Mouse (Mus musculus): ENCODE data around the gene Cdkn2d. TPM values are rescaled to one million over a fixed set of nuclear protein-coding genes. Genes with fewer than 3 reads are reported as not detected.
A peak's percentile ranks its signal among the peaks of the same experiment; 100 is the strongest.

The Cdkn2d gene
- polyA plus RNA-seq, 1 experiment from 2014 or later = 48.1 TPM

- no peak for ATAC-seq (ENCODE audit: insufficient read depth)
- H3K4me2 ChIP-seq = peak overlapping the region; percentile 75
- H3K27ac ChIP-seq (ENCODE audit: low read depth) = no peak overlapping the region
- no peaks in the 10 kb centered on the region for H3K27me3 ChIP-seq (ENCODE audit: insufficient read depth, low read length)
- DNase-seq = no peak
- H3K36me3 ChIP-seq (ENCODE audit: insufficient read depth) = peaks cover 9% of the 10 kb centered on the region
- H3K4me3 ChIP-seq (ENCODE audit: low read depth, low read length) = peak overlapping the region; percentile 61
- peaks cover 21% of the 10 kb centered on the region; the same call in 1 of the 2 replicates for H3K4me1 ChIP-seq (ENCODE audit: insufficient read depth)
- 68% methylated on average over 2 of the region's 2 CpGs for WGBS
- no peak for TF ChIP-seq CTCF (IDR thresholded peaks at IDR 0.05; ENCODE audit: low read depth)
- H3K9ac ChIP-seq = peak overlapping the region; percentile 71; the same call in 1 of the 2 replicates
- H3K9me3 ChIP-seq (ENCODE audit: low read depth, low read length) = no peaks in the 10 kb centered on the region
These were observed 1.9 kb downstream of the Cdkn2d start for GRCm38 (mm10) chr9:21289337-21289671.

- 69% methylated on average over 13 of the region's 13 CpGs for WGBS
- Histone ChIP-seq H3K4me3 (ENCODE audit: low read depth, low read length) (peak overlapping the region; percentile 82), H3K27ac (ENCODE audit: low read depth) (peak overlapping the region; percentile 72), H3K27me3 (ENCODE audit: insufficient read depth, low read length) (no peaks in the 10 kb centered on the region), H3K4me1 (ENCODE audit: insufficient read depth) (peaks cover 21% of the 10 kb centered on the region; the same call in 1 of the 2 replicates), H3K4me2 (peak overlapping the region; percentile 75), H3K9ac (peak overlapping the region; percentile 28), H3K9me3 (ENCODE audit: low read depth, low read length) (no peaks in the 10 kb centered on the region), H3K36me3 (ENCODE audit: insufficient read depth) (peaks cover 16% of the 10 kb centered on the region)
- ATAC-seq (ENCODE audit: insufficient read depth) (no peak), DNase-seq (peak; percentile 65)
- no peak for TF ChIP-seq CTCF (IDR thresholded peaks at IDR 0.05; ENCODE audit: low read depth)
These were observed 2.5 kb downstream of the Cdkn2d start for GRCm38 (mm10) chr9:21288404-21289336.

GRCm38 (mm10) chr9:21287571-21288402, 3.4 kb downstream of the Cdkn2d start, which contains the start of gene Kri1:
Gene Kri1 (minus strand): TSS chr9:21287969.
- peak; percentile 99 for DNase-seq
- 0 out of 2 replicates have a peak, but pooled peaks have one; percentile 10 for TF ChIP-seq CTCF (IDR thresholded peaks at IDR 0.05; ENCODE audit: low read depth)
- under 1% methylated on average over 59 of the region's 59 CpGs for WGBS

GRCm38 (mm10) chr9:21286753-21287152, 4.5 kb downstream of the Cdkn2d start:
- DNase-seq = no peak
- ATAC-seq (ENCODE audit: insufficient read depth) = no peak
- 59% methylated on average over 3 of the region's 3 CpGs for WGBS
- H3K36me3 ChIP-seq (ENCODE audit: insufficient read depth) = peaks cover 27% of the 10 kb centered on the region
- peak overlapping the region; percentile 82 for H3K4me3 ChIP-seq (ENCODE audit: low read depth, low read length)
- H3K27ac ChIP-seq (ENCODE audit: low read depth) = no peak overlapping the region
- H3K4me2 ChIP-seq = peak overlapping the region; percentile 75
- H3K4me1 ChIP-seq (ENCODE audit: insufficient read depth) = peaks cover 21% of the 10 kb centered on the region; the same call in 1 of the 2 replicates
- no peak for TF ChIP-seq CTCF (IDR thresholded peaks at IDR 0.05; ENCODE audit: low read depth)
- H3K9ac ChIP-seq = peak overlapping the region; percentile 72
- H3K27me3 ChIP-seq (ENCODE audit: insufficient read depth, low read length) = no peaks in the 10 kb centered on the region
- no peaks in the 10 kb centered on the region for H3K9me3 ChIP-seq (ENCODE audit: low read depth, low read length)

More at GRCm38 (mm10) chr9:21287571-21288402, 3.4 kb downstream of the Cdkn2d start, which contains the start of gene Kri1:
- H3K4me3 ChIP-seq (ENCODE audit: low read depth, low read length) = peak within 1 kb of the TSS; percentile 82
- peaks cover 21% of the 10 kb centered on the region; the same call in 1 of the 2 replicates for H3K4me1 ChIP-seq (ENCODE audit: insufficient read depth)
- no peaks in the 10 kb centered on the region for H3K27me3 ChIP-seq (ENCODE audit: insufficient read depth, low read length)
- peak within 1 kb of the TSS; percentile 72 for H3K9ac ChIP-seq
- peak within 1 kb of the TSS; percentile 75 for H3K4me2 ChIP-seq
- H3K36me3 ChIP-seq (ENCODE audit: insufficient read depth) = peaks cover 18% of the 10 kb centered on the region
- H3K27ac ChIP-seq (ENCODE audit: low read depth) = peak within 1 kb of the TSS; percentile 88
- H3K9me3 ChIP-seq (ENCODE audit: low read depth, low read length) = no peaks in the 10 kb centered on the region
- peak; percentile 59 for ATAC-seq (ENCODE audit: insufficient read depth)

- no peak overlapping the region for H3K27ac ChIP-seq (ENCODE audit: low read depth)
- TF ChIP-seq CTCF (IDR thresholded peaks at IDR 0.05; ENCODE audit: low read depth) = no peak
- H3K9me3 ChIP-seq (ENCODE audit: low read depth, low read length) = no peaks in the 10 kb centered on the region
- H3K9ac ChIP-seq = no peak overlapping the region
- no peak for ATAC-seq (ENCODE audit: insufficient read depth)
- no peak overlapping the region for H3K4me3 ChIP-seq (ENCODE audit: low read depth, low read length)
- no peak for DNase-seq
- 74% methylated on average over 3 of the region's 3 CpGs for WGBS
- no peak overlapping the region for H3K4me2 ChIP-seq
- no peaks in the 10 kb centered on the region for H3K27me3 ChIP-seq (ENCODE audit: insufficient read depth, low read length)
- H3K4me1 ChIP-seq (ENCODE audit: insufficient read depth) = peaks cover 12% of the 10 kb centered on the region; the same call in 1 of the 2 replicates
- H3K36me3 ChIP-seq (ENCODE audit: insufficient read depth) = peaks cover 55% of the 10 kb centered on the region
These were observed 7.2 kb downstream of the Cdkn2d start for GRCm38 (mm10) chr9:21283994-21284393.

GRCm38 (mm10) chr9:21283591-21283990, 7.6 kb downstream of the Cdkn2d start:
- Histone ChIP-seq H3K27me3 (ENCODE audit: insufficient read depth, low read length) (no peaks in the 10 kb centered on the region), H3K27ac (ENCODE audit: low read depth) (no peak overlapping the region), H3K4me3 (ENCODE audit: low read depth, low read length) (no peak overlapping the region), H3K9me3 (ENCODE audit: low read depth, low read length) (no peaks in the 10 kb centered on the region), H3K4me2 (no peak overlapping the region), H3K36me3 (ENCODE audit: insufficient read depth) (peaks cover 59% of the 10 kb centered on the region), H3K9ac (no peak overlapping the region), H3K4me1 (ENCODE audit: insufficient read depth) (peaks cover 12% of the 10 kb centered on the region; the same call in 1 of the 2 replicates)
- DNase-seq (no peak), ATAC-seq (ENCODE audit: insufficient read depth) (no peak)
- peak; percentile 37 for TF ChIP-seq CTCF (IDR thresholded peaks at IDR 0.05; ENCODE audit: low read depth)
- 89% methylated on average over 5 of the region's 5 CpGs for WGBS
